Mouse (Mus musculus) layer of hippocampus, adult 18-20 months (tissue): ENCODE results near the gene Kbtbd8. TPM values are rescaled to one million over a fixed set of nuclear protein-coding genes. Genes with fewer than 3 reads are reported as not detected.

Experiments used
- DNase-seq, 2 experiments: peaks; one replicate each; pipeline ENCODE4 v3.0.0; 2022; ENCODE audit warnings: low spot score in 2 of 2
- long read RNA-seq: library from polyadenylated mRNA; stranded (forward); transcript quantifications from one replicate; pipeline ENCODE4 v2.0.0, GENCODE M21; 2021
- total RNA-seq, 2 experiments: library from RNA; stranded (reverse); gene quantifications; 2 replicates each; pipeline ENCODE4 v1.2.3; 2021

The Kbtbd8 gene
- 10 to 100 TPM in 1 of 2 experiments, 1 to 10 TPM in 1; 8.7 to 10.4 TPM for total RNA-seq
- long read RNA-seq, full-length matches to known transcripts = 3 of 7 reads
- long read RNA-seq, partial matches to known transcripts = 0 of 7 reads
- long read RNA-seq, other reads (novel, unspliced or antisense) = 4 of 7 reads

DNA sequence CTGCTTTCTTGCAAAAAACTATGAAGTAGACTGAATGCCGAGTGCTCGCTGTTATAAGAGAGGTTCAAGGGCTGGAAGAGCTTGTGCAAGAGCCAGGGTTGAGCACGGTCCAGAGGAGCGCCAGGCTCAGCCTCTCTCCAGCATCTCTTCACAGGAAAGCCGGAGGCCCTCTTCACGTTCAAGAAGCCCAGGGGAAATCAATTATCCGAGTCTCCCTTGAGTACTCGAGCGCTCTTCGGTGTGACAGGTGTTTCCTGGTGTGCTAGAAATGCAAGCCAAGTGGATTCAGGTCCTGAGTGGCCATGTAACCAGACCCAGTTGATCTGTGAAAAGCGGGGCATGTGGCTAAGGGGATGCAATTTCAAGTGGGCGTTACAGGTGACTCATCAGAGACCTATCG, at the start of gene Kbtbd8:
Kbtbd8 (plus strand) TSS at position 295 of the 400 bp plus-strand sequence.
- DNase-seq = peak in 1 of 2 experiments; percentile 12

- DNase-seq = no peak
Measured at GRCm38 (mm10) chr6:95069753-95070152, 47.3 kb upstream of the Kbtbd8 start.

DNA sequence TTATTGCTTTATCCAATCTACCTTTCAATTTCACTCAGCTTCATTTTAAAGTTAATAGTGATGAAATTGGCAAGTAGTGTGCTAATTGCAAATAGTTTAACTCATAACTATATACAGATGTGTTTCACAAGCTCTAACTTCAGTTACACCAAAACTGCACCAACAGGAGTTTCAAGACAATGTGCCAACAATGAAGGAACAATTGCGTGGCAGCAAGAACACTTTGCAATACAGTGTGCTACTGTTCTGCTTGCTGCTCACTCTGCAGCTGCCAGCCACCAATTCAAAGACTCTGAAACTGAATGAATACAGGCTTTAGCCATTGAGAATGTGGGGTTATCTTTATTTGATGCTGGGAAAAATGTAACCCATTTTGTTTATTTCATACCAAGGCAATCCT, 31.8 kb upstream of the Kbtbd8 start:
- DNase-seq = peak in 1 of 2 experiments; percentile 17

DNA sequence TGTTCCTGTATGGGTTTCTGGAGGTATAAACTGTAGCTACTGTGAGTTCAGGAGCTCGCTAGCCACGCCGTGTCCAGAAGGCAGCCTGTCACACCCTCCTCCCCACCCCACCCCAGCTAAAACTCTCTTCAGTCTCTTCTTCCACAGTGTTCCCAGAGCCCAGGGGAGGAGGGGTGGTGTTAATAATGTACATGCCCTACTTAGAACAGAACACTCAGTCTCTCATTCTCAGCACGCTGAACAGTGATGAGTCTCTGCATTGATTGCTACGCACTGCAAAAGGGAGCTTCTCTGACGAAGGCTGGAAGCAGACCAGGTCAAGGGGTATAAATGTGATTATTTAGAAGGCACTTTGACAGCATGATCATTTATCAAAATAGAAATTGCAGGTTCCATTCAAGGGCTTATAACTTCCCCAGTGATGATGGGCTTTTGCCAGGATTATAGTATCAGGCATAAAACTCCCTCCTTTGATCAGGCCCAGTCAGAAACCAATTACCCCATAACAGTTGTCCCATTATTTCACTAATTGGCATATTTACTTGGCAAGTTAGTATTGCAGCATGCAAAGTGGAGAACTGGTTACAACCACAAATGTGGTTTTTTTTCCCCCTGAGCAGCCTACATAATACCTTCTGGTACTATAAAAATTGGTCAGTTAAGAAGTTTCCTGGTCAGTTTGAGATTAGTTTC, 29.7 kb upstream of the Kbtbd8 start:
- DNase-seq = peak in 1 of 2 experiments; percentile 65

DNA sequence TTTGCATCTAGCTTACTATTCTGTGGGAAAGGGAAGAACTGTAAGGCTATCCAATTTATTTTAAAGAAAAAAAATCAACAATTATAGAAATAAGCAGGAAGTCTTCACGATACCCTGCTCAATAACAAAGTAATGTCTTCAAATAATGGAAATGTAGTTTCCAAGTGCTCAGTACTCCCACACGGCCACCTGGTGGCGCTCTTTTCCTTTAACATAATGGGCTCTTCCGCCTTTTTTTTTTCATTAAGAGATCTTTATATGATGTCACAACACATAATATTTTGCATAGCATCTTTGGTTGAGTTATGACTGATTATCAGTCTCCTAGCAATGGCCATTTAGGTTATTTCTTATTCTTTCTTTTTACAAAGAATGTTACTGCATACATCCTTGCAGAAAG, 29.0 kb upstream of the Kbtbd8 start:
- DNase-seq = peak in 1 of 2 experiments; percentile 15

DNA sequence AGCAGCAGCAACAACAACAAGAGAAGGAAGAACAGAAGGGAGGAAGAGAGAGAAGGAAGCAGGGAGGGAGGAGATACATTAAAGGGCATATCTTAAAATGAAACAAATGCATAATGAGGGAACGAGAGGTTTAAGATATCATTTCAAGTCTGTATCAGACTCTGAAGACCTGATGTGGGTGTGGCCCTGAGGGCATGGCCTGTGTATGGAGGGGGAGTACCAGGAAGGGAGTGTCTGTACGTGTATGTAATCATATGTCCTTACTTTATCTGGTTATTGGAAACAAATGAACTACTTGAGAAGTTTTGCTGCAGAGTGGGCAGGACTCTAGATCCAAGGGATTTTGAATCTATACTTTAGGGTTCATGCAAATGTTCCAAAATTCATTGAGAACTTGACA, 22.3 kb upstream of the Kbtbd8 start:
- DNase-seq = no peak

- DNase-seq = peak; percentile 75 to 89
Measured at GRCm38 (mm10) chr6:95098366-95099109, 18.5 kb upstream of the Kbtbd8 start.

- no peak for DNase-seq
Measured at GRCm38 (mm10) chr6:95103706-95104105, 13.3 kb upstream of the Kbtbd8 start.

GRCm38 (mm10) chr6:95108437-95108836, 8.6 kb upstream of the Kbtbd8 start:
- DNase-seq = no peak

DNA sequence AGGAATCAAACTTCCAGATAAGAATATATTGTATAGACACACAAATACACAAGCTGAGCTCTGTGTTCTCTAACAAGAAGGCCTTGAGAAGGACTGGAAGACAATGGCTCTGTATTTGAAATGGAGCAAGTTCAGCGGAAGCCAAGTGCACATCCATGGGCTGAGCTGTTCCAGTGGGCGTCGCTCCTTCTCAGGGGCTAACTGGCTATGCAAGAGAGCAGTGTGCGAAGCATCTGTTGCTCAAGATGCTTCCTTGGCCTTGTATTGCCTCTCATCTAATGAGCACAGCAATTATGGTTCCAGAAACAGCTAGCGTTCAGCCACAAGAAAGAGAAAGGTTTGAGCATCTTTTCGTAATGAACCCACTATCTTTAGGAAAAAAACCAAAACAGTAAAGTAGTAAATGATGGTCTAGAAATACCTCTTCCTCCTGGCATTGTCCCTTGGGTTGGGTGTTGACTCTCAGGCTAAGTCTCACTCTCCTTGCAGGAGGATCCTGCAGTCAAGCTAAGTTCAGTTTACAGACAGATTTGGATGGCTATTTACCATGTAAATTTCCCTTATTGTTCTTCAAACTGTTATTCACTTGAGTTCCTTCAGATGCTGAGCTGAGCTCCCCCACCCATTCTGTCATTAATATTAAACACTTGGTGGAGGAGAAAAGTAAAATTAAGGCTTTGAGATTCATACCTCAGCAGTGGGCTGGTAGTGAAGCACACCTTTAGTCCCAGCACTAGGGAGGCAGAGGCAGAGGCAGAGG, 7.2 kb upstream of the Kbtbd8 start:
- DNase-seq = peak in 1 of 2 experiments; percentile 26

GRCm38 (mm10) chr6:95112015-95112414, 5.0 kb upstream of the Kbtbd8 start:
- DNase-seq = no peak

DNA sequence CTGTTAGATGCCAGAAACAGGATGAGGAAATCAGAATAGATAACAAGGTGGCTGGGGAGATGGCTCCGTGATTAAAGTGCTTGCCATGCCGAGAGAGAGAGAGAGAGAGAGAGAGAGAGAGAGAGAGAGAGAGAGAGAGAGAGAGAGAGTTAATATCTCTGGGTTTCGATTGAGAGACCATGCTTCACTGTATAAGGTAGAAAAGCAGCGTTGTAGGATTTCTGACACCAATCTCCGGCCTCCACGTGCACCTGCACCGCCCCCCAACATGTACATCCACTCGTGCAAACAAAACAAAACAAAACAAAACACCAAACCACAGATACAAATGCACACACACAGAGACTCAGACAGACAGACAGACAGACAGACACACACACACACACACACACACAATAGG, 527 bp upstream of the Kbtbd8 start:
- no peak for DNase-seq

- DNase-seq = peak; percentile 95 to 98
Measured at GRCm38 (mm10) chr6:95117614-95118541, 838 bp downstream of the Kbtbd8 start.

GRCm38 (mm10) chr6:95119389-95119788, 2.3 kb downstream of the Kbtbd8 start:
- DNase-seq = no peak

GRCm38 (mm10) chr6:95149931-95150534, 33.0 kb downstream of the Kbtbd8 start:
- DNase-seq = no peak

DNA sequence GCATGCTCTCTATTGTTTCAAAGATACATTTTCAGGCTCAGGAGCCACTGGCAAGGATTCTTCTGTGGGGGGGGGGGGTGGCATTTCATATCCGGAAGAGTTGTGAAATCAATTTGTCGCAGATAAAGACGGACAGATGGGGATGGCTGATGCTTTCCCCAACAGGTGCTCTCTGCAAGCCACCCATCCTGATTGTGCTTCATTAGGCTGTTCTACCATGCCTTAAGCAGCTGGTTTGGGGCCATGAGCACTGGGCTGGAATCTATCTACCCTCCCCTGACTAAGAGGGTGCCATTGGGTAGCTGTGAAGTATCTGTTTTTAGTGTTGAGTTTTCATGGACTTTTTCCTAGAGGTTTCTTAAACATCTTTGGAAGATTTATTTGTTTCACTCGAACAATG, 33.8 kb downstream of the Kbtbd8 start:
- no peak for DNase-seq

GRCm38 (mm10) chr6:95151563-95151962, 34.5 kb downstream of the Kbtbd8 start:
- DNase-seq = no peak

GRCm38 (mm10) chr6:95163965-95164364, 46.9 kb downstream of the Kbtbd8 start:
- DNase-seq = no peak

DNA sequence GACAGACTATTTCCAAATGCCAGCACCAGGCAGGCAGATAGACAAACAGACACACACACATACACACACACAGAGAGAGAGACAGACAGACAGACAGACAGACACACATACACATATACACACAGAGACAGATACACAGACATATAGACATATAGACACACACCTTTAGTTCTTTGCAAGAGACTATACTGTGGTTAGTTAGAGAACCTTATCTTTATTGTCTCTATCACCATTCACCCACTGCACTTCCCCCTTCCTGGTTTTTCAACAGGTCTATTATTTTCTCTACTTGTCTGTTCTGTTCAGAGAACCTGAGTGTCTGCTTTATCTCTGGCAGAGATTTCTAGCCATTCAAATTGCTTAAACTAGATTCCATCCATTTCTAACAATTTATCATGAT, 48.6 kb downstream of the Kbtbd8 start:
- no peak for DNase-seq

DNA sequence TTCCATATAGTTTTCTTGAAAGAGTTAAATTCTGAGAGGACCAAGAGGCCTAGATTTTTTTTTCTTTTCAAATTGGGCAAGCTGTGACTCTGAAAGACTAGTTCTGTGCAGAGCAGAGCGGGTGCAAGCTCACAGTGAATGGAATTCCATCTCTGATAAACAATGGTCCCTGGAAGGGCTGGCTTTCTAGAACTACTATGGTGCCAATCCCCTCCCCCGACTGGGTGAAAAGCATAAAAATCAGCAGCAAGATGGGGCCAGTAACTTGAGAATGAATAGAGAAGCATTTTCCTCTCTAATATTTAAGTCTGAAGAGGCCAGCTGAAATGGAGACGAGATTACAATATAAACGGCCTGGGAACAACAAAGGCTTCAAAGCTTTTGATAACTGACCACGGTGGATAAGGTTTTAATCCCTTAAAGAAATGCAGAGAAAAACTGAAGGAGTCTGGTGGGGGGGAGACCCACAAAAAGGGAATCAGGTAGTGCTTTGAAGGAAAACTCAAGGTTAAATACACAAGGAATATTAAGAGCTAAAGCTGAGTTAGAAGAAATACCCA, 50.7 kb downstream of the Kbtbd8 start:
- DNase-seq = peak in 1 of 2 experiments; percentile 10
